Mouse (Mus musculus): ENCODE data around the gene Erich3.

The Erich3 gene

DNA sequence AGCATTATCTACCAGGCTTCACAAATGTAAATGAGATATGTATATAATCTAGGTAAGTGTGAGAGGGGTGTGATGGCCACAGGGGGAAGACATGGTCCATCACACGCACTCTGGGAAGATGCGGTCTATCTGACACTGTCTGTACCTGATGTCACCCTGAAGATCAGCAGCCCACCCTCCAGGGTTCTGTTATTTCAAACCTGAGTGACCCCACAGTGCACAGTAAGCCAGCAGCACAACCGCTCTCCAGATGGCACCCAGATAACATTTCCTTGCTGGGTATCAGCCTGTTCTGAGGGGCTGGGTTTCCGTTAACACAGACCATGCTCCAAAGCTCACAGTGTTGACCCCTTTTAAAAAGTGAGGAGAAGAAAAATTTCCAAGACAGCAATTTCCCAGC, 102.7 kb downstream of the Erich3 start:
- DNase-seq (ENCODE audit: inconsistent ontology term) = no peak

DNA sequence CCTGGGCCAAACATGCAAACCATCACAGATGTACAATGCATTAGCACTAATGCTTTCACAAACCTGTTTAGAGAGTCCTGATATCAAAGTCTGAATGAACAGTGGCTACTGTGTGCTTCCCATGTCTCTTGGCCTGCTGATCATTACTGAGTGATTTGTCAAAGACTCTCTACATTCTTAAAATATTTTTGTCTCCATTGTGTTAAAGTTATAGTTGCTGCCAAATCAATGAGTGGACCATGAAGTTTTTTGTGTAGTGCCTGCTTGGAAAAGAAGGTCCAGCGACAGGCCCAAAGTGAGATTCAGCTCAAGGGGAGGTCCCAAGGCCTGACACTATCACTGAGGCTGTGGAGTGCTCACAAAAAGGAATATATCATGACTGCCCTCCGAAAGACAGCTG, 108.0 kb downstream of the Erich3 start:
- DNase-seq (ENCODE audit: inconsistent ontology term) = peak; percentile 93

DNA sequence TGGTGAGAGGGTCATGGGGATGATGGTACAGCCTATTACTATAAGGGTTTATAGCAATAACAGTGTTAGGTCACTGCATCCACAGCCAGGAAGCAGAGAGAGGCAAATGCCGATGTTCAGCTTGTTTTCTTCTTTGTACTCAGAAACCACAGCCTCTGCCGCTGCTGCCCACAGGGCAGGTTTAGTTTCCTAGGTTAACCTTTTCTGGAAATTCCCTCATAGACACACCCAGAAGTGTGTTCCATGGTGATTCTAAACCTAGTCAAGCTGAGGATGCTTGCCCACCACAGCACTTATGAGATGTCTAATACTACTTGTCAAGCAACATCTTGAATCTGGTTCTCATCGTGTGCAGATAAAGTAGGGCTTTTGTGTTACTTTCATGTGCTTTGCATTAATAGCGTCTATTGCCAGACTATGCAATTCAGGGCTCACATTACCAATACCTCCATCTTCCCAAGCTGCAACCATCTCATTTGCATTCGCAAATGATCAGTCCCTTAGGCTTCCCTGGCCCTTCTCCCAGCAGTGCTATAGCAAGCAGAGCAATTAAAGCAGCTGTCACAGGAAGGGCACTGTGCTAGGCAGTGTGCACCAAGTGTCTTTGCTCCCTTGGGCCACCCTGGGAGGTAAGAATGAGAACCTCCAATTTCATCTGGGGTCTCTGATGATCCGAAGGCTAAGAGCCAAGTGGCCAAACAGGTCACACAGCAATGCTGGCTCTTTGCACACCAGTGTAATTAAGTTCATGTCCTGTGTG, 115.4 kb downstream of the Erich3 start:
- DNase-seq (ENCODE audit: inconsistent ontology term) = no peak

DNA sequence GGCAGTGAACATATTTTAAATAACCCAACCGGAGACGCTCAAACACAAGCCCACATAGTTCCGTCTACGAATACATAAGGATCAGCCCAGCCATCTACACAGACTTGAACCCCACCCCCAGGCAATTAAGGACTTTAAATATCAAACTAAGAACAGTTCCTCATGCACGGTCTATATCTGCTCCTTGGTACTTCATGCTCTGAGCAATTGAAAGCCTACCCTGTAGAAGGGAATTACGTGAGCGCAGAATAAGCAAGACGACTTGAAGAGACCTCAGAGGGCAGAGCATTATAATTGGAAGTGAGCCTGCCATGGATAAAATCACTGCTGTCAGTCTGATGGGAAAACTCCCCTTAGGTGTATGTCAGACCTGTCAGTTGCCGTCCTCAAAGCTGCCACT, 122.7 kb downstream of the Erich3 start:
- DNase-seq (ENCODE audit: inconsistent ontology term) = no peak

DNA sequence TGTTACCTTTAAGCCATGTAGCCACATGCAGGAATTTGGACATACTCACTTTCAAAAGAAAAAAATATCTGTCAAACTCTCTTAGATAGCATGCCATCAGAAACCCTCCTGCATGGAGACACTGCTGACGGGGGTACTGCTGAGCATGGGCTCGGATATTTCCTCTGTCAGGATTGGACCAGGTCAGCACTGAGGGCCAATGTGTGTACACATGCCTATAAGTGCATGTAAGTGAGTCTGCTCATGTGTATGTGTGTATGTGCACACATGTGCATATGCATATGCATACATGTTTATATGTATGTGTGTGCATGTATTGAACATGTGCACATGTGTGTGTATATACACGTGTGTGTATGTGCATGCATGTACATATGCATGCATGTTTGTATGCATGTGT, 124.0 kb downstream of the Erich3 start:
- DNase-seq (ENCODE audit: inconsistent ontology term) = no peak

DNA sequence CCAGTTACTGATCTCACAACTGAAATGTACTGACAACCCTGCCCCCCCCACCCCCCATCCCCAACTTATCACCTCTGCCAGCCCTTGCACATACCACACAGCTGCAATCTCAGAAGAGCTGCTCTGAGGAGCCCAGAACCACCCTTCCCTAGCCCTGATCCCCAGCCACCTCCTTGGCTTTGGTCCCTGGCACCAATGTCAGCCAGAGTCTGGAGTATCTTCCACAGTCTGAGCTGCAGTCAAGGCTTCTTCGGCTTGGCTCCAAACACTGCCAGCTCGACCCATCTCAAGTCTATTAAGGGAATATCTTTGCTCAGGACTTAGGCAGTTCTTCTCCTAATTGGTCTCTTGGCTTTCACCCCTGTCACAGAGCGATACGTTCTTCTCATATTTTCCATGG, 129.9 kb downstream of the Erich3 start:
- no peak for DNase-seq (ENCODE audit: inconsistent ontology term)

DNA sequence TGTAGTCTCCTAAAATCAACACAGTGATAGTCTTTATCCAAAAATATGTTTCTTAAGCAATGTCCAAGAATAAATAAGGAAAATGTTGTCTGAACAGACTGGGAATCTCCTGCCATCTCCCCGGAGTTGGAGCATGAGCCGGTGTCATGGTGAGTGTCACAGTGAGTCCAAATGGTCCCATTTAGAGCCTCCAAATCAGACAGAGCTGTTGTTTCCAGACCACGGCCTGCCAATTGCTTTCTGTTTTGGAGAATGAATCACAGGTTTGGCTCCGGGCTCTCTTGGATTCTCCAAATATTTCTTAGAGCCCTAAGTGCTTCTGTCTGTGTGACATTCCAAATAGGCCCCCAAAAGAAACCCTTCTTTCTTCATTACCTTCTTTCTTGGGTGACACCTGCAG, 135.1 kb downstream of the Erich3 start:
- peak; percentile 91 for DNase-seq (ENCODE audit: inconsistent ontology term)

DNA sequence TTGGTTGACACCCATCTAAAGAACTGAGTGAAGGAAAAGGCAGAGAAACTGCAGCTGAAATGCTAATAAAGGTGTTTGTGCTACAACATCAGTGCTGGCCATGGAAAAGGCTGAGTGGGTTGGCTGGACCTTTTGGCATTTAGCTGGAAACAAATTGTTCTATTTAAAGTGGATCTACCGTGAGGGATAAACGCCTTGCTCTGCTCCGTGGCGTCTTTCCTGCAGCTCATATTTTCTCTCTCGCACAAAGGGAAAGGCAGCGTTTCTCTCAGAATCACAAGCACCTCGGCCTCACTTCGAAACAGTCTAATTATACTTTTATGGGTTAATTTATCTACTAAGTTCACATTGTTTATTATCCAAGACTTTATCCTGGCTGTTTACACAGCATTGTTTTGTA, 136.8 kb downstream of the Erich3 start:
- DNase-seq (ENCODE audit: inconsistent ontology term) = no peak

DNA sequence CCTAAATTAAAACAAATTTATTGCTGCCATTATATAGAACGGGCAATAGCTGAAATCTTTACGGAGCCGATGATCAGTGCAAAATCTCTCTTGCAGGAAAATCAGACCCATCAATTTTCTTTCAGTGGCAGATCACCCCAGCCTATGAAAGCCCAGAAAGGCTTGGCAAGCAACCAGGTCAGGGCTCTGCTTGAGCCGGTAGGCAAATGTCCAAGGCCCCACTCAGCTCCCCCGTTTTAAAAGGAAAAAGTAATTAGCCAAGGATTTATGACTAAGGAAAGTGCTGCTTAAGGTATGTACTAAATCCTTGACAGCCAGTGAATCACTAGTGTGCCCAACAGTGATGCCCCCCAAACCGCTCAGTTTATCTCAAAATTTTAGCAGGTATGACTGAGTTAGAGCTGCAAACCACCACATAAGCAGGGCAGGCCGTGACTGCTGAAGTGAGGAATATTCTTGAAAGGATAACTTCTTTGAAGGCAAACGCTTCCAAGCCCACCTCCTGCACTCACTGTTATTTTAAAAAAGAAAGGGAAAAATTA, 137.3 kb downstream of the Erich3 start:
- peak; percentile 50 for DNase-seq (ENCODE audit: inconsistent ontology term)

DNA sequence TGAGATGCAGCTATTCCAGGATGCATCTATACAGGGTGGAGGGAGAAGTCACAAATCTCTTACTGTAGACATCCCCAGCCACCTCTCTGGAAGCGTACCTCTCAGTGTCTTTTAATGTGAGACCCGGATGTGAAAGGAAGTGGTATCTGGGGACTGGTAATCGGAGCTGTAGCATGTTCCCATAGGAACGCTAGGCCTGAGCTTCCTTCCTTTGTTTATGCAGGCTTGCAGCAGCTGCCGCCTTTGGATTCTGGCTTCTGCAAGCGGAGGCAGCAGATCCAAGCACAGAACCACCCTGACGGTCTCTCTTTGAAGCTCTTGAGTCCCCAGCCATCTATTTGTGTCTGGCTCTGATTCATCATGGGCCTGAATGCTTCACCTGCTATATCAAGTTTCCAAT, 143.0 kb downstream of the Erich3 start:
- no peak for DNase-seq (ENCODE audit: inconsistent ontology term)

DNA sequence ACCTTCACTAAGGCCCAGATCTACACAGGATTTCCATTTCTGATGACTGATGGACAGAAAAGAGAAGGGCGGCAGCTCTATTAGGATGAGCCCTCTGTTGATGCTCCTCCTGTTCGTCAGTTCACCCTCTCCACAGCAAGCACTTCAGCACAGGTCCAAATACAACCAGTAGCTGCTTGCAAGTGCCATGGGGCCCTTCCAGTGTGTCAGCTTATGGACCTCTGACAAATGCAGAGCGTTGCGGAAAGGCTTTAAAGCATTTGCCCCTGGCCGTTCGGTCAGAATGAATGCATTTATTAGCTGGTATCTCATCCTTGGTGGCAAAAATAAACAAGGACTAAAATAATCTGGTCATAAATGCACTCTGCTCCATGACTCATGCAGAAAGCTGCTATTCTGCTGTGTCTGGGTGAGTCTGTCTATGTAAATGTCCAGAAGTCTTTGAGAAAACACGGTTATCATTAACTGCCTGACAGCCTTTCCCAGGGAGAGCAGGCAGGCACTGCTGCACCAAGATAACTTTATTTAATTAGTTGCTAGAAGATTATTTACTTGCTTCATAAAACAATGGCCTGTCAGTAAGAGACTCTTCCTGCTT, 146.7 kb downstream of the Erich3 start:
- DNase-seq (ENCODE audit: inconsistent ontology term) = peak; percentile 67

DNA sequence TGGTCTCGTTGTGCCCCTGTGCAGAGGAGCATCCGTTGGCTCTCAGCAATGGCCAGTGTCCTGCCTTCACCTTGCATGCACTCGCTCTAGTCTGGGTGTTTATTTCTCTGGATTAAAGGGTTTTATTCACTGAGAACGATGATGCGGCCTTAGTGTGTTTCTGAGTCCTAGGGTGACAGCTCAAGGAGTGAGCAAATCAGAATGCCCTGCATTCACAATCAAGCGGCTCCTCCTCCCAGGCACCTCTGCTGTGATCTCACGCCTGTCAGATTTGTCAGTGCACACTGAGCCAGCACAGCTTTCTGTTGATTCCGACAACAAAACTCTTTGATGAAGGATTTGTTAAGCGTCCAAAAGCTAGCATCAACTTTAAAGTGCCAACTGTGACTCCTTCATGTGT, 147.6 kb downstream of the Erich3 start:
- no peak for DNase-seq (ENCODE audit: inconsistent ontology term)

DNA sequence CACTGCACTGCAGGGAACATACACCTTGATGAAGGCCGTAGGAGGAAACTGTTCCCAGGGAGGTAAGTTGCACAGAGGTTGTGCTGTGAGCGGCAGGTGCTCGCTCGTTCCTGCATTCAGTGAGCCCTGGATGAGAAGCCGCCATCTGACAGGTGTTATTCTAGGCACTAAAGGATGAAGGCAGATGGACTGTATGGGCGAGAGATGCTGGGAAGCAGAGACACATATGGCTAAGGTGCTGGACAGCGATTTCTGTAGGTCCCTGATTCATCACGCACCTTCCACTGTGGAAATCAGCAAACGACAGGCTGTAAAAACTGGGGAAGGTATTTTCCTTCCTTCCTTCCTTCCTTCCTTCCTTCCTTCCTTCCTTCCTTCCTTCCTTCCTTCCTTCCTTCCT, 148.2 kb downstream of the Erich3 start:
- no peak for DNase-seq (ENCODE audit: inconsistent ontology term)

DNA sequence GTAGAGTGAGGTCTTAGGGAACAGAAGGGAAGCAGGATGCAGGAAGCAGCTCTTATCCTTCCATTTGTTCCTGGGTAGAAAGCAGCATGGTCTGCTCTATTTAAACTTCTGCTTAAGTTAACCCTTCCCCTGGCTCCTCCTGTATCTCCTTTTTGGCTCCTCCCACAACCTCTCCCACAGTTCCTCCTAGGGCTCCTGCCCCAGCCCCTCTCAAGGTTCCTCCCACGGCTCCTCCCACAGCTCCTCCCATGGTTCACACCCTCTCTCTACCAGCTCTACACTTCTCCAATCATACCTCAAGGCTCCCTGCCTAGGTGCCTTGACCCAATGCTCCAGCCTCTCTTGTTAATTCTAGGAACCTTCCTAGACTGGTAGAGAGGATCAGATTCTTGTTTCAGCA, 149.2 kb downstream of the Erich3 start:
- DNase-seq (ENCODE audit: inconsistent ontology term) = no peak

DNA sequence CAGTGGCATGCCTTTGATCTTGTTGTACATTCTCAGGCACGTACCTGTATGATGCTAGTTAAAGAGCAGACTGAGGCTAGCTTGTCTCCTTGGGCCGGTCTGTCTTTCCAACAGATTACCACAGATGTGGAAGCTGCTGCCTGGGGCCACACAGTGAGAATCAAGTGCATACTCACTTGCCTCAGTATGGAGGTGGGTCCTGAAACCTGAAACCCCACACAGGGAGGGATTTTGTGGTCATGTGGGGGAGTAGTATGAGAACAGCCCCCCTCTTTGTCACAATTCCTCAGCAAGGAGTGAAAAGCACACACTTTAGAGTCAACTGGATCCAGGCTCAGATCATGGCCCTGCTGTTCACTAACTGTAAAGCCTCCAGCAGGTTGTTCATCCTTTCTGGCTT, 151.9 kb downstream of the Erich3 start:
- DNase-seq (ENCODE audit: inconsistent ontology term) = no peak

DNA sequence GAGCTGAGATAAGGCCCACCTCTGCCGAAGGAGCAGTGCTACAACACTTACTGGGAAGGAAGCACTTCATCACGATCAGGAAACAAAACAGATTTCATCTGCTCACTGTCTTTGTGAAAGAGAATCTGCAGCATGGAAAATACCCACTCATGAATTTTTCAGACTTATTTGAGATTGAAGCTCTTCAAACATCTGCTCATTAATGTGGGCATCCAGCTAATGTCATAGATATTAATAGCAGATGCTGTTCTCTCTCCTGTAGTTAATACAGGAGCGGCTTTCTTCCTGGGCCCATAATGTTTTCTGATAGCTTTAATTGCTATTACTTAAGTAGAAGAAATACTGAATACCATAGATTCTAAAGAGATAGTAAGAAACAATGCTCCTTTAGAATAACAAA, 152.6 kb downstream of the Erich3 start:
- DNase-seq (ENCODE audit: inconsistent ontology term) = no peak

DNA sequence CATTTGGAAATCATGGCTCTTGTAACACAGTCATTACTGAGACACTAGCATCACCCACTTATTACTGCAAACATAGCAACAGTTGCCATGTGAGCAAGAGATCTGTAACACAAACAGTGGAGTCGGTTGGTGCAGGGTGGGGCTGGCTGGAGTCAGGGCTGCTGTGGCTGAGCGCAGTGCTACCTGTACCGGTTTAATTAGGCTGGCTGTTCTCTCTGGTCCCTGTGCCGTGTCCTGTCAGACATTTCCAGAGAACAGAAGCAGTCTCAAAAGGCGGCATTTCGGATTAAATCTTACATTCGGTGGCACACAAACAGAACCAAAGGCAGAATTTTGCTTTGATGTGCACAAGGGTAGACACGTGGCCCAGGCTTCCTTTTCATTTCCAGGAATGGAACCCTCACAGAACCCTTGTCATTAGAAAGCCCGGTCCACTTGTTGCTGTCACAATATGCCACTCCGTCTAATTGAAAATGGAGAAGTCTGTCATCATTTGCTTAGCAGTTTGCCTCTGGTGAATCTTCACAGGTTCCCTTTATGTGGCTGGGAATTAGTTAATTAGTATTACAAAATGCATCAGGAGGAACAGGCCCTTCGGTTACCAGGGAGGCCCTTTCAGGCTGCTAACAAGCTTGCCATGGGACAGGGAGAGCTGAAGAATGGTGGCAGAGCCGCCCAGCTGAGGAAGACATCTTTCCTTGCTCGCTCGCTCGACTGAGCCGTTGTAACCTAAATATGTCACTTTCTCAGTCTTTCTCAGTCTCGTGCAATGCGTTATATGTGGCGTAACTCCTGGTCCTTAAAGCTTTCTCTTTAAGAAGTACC, 153.4 kb downstream of the Erich3 start:
- DNase-seq (ENCODE audit: inconsistent ontology term) = peak; percentile 79
